Mouse (Mus musculus) liver, adult (tissue): ENCODE data around the gene Vtn.

Source experiments
- GATA4 ChIP-seq: IDR thresholded peaks from 2 replicates; pipeline ENCODE4 v1.6.1; 2014; ENCODE audit warnings: mild to moderate bottlenecking, low read length; ENCODE audit not compliant: insufficient replicate concordance

Gene Vtn

GRCm38 (mm10) chr11:78483639-78484038 is 15.3 kb upstream of the Vtn start:
- TF ChIP-seq GATA4, result no peak

GRCm38 (mm10) chr11:78488168-78488567 is 10.7 kb upstream of the Vtn start:
- TF ChIP-seq GATA4, result no peak

GRCm38 (mm10) chr11:78490781-78491241 is 8.1 kb upstream of the Vtn start:
- TF ChIP-seq GATA4, result no peak

- TF ChIP-seq GATA4, result no peak
Observed at GRCm38 (mm10) chr11:78495904-78496303, 3.0 kb upstream of the Vtn start.

GRCm38 (mm10) chr11:78497071-78497541 is 1.8 kb upstream of the Vtn start:
- no peak for TF ChIP-seq GATA4

GRCm38 (mm10) chr11:78497544-78498522 is 1.1 kb upstream of the Vtn start, which contains the start of gene Sarm1:
Gene Sarm1, minus strand, starts transcription at chr11:78497754.
- no peak for TF ChIP-seq GATA4

GRCm38 (mm10) chr11:78499543-78499942 is 652 bp downstream of the Vtn start:
- TF ChIP-seq GATA4, result no peak

- TF ChIP-seq GATA4, result no peak
Observed at GRCm38 (mm10) chr11:78500623-78501202, 1.8 kb downstream of the Vtn start.

GRCm38 (mm10) chr11:78501529-78501928 is 2.6 kb downstream of the Vtn start:
- no peak for TF ChIP-seq GATA4

GRCm38 (mm10) chr11:78502909-78503650 is 4.2 kb downstream of the Vtn start, which contains the start of gene Sebox:
Gene Sebox, plus strand, starts transcription at chr11:78503447.
- TF ChIP-seq GATA4, result no peak

- TF ChIP-seq GATA4, result no peak
Observed at GRCm38 (mm10) chr11:78505430-78505829, 6.5 kb downstream of the Vtn start.

GRCm38 (mm10) chr11:78509148-78509547 is 10.3 kb downstream of the Vtn start:
- TF ChIP-seq GATA4, result no peak

GRCm38 (mm10) chr11:78512025-78512957 is 13.4 kb downstream of the Vtn start, which contains the start of the genes Tmem199 and Poldip2:
Gene Tmem199, minus strand, starts transcription at chr11:78512172.
Gene Poldip2, plus strand, starts transcription at chr11:78512193.
- TF ChIP-seq GATA4, result no peak
